Mouse (Mus musculus) myocyte (in vitro differentiated cells): ENCODE results near the gene Ccdc73.
A peak's percentile ranks its signal among the peaks of the same experiment; 100 is the strongest.

Experiments used
- CEBPB ChIP-seq: IDR thresholded peaks from 2 replicates; pipeline ENCODE4 v1.6.1; 2011; ENCODE audit warnings: mild to moderate bottlenecking, moderate library complexity; ENCODE audit not compliant: poor library complexity, insufficient read depth, severe bottlenecking
- E2F4 ChIP-seq: IDR thresholded peaks from one replicate; pipeline ENCODE4 v1.6.1; 2011; ENCODE audit warnings: mild to moderate bottlenecking, control low read depth, moderate library complexity; ENCODE audit not compliant: insufficient read depth
- MYOD1 ChIP-seq, 3 experiments: IDR thresholded peaks; one replicate each; pipeline ENCODE4 v1.6.1; 2011; ENCODE audit warnings: control low read depth in 2 of 3, low read depth in 2 of 3, mild to moderate bottlenecking in 2 of 3, moderate library complexity in 1 of 3; ENCODE audit not compliant: insufficient read length in 2 of 3, control insufficient read depth in 1 of 3
- MYOG ChIP-seq, 3 experiments: IDR thresholded peaks; one replicate each; pipeline ENCODE4 v1.6.1; 2011; ENCODE audit warnings: control low read depth in 2 of 3, low read depth in 2 of 3, mild to moderate bottlenecking in 2 of 3; ENCODE audit not compliant: insufficient read length in 2 of 3, control insufficient read depth in 1 of 3, insufficient read depth in 1 of 3
- POLR2A ChIP-seq: IDR thresholded peaks from one replicate; pipeline ENCODE4 v1.6.1; 2011; ENCODE audit warnings: low read depth, mild to moderate bottlenecking, control low read depth, moderate library complexity; ENCODE audit not compliant: insufficient read length
- POLR2AphosphoS2 ChIP-seq: IDR thresholded peaks from one replicate; pipeline ENCODE4 v1.6.1; 2011; ENCODE audit warnings: low read depth, control low read depth; ENCODE audit not compliant: insufficient read length
- REST ChIP-seq: IDR thresholded peaks from one replicate; pipeline ENCODE4 v1.6.1; 2011; ENCODE audit warnings: mild to moderate bottlenecking, control low read depth, moderate library complexity; ENCODE audit not compliant: insufficient read depth, insufficient read length
- SRF ChIP-seq: IDR thresholded peaks from one replicate; pipeline ENCODE4 v1.6.1; 2011; ENCODE audit warnings: low read depth; ENCODE audit not compliant: control insufficient read depth, insufficient read length
- TCF12 ChIP-seq: IDR thresholded peaks from one replicate; pipeline ENCODE4 v1.6.1; 2011; ENCODE audit warnings: mild to moderate bottlenecking, control low read depth; ENCODE audit not compliant: poor library complexity, insufficient read depth, severe bottlenecking
- USF1 ChIP-seq: IDR thresholded peaks from one replicate; pipeline ENCODE4 v1.6.1; 2011; ENCODE audit warnings: low read depth, mild to moderate bottlenecking, control low read depth, moderate library complexity

DNA sequence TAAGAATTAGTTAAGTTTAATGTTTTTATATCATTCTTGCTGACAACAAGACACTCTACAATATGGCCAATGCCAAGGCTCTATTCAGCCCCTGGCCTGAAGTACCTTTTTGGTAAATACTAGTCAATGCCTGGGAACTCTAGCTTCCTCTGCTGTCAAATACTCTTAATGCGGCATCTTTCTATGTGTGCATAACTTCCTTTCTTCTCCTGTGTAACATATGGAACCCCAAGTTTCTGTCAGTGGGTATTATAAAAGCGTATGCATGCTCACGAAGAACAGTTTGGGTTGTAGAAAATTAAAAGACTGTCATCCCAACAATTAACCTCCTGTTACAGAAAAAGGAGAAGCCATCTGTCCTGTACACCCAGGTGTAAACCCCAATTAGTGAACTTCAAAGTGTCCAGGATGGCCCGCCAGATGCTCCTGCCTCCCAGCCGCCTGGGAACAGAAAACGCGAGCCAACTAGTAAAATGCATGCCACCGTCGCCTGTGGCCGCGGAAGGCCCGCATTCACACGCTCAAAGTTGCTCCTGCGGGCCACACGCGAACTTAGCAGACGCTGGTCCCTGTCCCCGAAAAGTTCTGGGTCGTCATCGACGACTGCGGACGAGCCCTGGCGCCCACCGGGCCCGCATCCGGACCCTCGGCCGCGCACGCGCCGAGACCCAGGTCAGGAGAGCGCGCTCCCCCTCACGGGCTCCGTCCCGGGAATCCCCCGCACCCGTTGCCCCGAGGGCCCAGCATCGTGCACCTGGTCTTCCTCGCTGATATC, 148.8 kb downstream of the Ccdc73 start:
- TF ChIP-seq E2F4, result no peak
- no peak for TF ChIP-seq CEBPB
- TF ChIP-seq MYOG (IDR thresholded peaks at IDR 0.05; ENCODE audit: control insufficient read depth in 1 of 3, insufficient read depth in 1 of 3, insufficient read length in 2 of 3, low read depth in 2 of 3), result peak in 1 of 3 experiments; percentile 6
- TF ChIP-seq POLR2A, result no peak
- no peak for TF ChIP-seq TCF12
- no peak for TF ChIP-seq MYOD1 (IDR thresholded peaks at IDR 0.05; ENCODE audit: control insufficient read depth in 1 of 3, insufficient read length in 2 of 3, low read depth in 2 of 3)
- TF ChIP-seq USF1, result no peak
- no peak for TF ChIP-seq SRF
- TF ChIP-seq POLR2AphosphoS2, result no peak
- no peak for TF ChIP-seq REST
